Mouse (Mus musculus): ENCODE results near the gene Dusp2. TPM values are rescaled to one million over a fixed set of nuclear protein-coding genes. Genes with fewer than 3 reads are reported as not detected.

Dusp2 gene
- total RNA-seq, 1 experiment from 2014 or later = 271 TPM

GRCm38 (mm10) chr2:127316431-127316830, 19.5 kb upstream of the Dusp2 start:
- ATAC-seq (replicated peaks in 1 of 2; ENCODE audit: insufficient read depth in 1 of 2, low FRiP score in 2 of 2, low TSS enrichment in 1 of 2, low read depth in 1 of 2, poor library complexity in 2 of 2, severe bottlenecking in 2 of 2) = no peak

GRCm38 (mm10) chr2:127318136-127318535, 17.8 kb upstream of the Dusp2 start:
- no peak for ATAC-seq (replicated peaks in 1 of 2; ENCODE audit: insufficient read depth in 1 of 2, low FRiP score in 2 of 2, low TSS enrichment in 1 of 2, low read depth in 1 of 2, poor library complexity in 2 of 2, severe bottlenecking in 2 of 2)

DNA sequence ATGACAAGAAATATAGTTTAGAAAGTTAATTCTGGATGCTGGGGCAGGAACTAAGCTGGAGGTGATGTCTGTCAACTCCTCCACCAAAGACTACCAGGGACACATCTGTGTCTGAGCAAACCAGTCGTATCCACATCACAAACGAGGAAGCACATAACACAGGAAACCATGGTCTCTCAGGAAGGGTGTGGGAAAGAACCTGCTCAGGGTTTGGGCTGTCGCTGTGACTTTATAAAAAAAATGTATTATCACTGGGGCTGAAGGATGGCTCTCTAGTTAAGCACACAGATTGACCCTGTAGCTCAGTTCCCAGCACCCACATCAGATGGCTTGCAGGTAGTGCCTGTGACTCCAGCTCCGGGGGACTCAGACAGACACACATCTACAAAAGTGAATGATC, 16.9 kb upstream of the Dusp2 start:
- ATAC-seq (replicated peaks in 1 of 2; ENCODE audit: insufficient read depth in 1 of 2, low FRiP score in 2 of 2, low TSS enrichment in 1 of 2, low read depth in 1 of 2, poor library complexity in 2 of 2, severe bottlenecking in 2 of 2) = peak in 1 of 2 experiments; percentile 5; a peak in 1 of 4 replicates

DNA sequence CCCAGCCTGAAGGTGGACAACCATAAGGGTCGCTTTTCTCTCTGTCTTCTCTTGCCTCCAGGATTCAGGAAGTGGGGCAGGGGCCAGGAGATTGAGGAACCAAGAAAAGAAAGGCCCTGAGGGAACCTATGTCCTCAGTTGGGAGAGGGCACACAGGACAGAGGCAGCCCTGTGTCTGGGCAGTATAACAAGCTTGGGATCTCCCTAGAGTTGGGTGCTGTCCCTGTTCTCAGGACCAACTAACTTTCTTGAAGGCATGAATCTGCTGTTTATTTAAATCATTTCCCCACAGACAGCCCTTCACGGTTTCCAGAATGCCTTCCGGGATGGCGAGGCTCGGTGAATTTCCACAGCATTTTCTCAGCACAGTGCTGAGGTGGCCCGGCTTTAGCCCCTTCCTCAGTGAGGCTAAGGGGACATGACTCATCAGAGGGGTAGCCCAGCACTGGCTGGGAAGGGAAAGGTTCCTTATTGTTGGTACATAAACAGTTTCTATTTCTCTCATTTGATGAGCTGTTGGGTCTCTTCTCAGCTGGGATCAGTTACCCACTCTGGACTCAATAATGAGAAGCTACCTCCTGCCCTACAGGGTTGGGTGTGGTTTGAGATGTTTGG, 13.2 kb upstream of the Dusp2 start:
- no peak for ATAC-seq (replicated peaks in 1 of 2; ENCODE audit: insufficient read depth in 1 of 2, low FRiP score in 2 of 2, low TSS enrichment in 1 of 2, low read depth in 1 of 2, poor library complexity in 2 of 2, severe bottlenecking in 2 of 2)

- ATAC-seq (replicated peaks in 1 of 2; ENCODE audit: insufficient read depth in 1 of 2, low FRiP score in 2 of 2, low TSS enrichment in 1 of 2, low read depth in 1 of 2, poor library complexity in 2 of 2, severe bottlenecking in 2 of 2) = no peak
These were observed 12.3 kb upstream of the Dusp2 start for GRCm38 (mm10) chr2:127323667-127324066.

GRCm38 (mm10) chr2:127324456-127324855, 11.5 kb upstream of the Dusp2 start:
- no peak for ATAC-seq (replicated peaks in 1 of 2; ENCODE audit: insufficient read depth in 1 of 2, low FRiP score in 2 of 2, low TSS enrichment in 1 of 2, low read depth in 1 of 2, poor library complexity in 2 of 2, severe bottlenecking in 2 of 2)

- ATAC-seq (replicated peaks in 1 of 2; ENCODE audit: insufficient read depth in 1 of 2, low FRiP score in 2 of 2, low TSS enrichment in 1 of 2, low read depth in 1 of 2, poor library complexity in 2 of 2, severe bottlenecking in 2 of 2) = peak; percentile 84 to 91
These were observed 7.7 kb upstream of the Dusp2 start for GRCm38 (mm10) chr2:127328090-127328851.

- no peak for ATAC-seq (replicated peaks in 1 of 2; ENCODE audit: insufficient read depth in 1 of 2, low FRiP score in 2 of 2, low TSS enrichment in 1 of 2, low read depth in 1 of 2, poor library complexity in 2 of 2, severe bottlenecking in 2 of 2)
These were observed 3.0 kb upstream of the Dusp2 start for GRCm38 (mm10) chr2:127332807-127333570.

DNA sequence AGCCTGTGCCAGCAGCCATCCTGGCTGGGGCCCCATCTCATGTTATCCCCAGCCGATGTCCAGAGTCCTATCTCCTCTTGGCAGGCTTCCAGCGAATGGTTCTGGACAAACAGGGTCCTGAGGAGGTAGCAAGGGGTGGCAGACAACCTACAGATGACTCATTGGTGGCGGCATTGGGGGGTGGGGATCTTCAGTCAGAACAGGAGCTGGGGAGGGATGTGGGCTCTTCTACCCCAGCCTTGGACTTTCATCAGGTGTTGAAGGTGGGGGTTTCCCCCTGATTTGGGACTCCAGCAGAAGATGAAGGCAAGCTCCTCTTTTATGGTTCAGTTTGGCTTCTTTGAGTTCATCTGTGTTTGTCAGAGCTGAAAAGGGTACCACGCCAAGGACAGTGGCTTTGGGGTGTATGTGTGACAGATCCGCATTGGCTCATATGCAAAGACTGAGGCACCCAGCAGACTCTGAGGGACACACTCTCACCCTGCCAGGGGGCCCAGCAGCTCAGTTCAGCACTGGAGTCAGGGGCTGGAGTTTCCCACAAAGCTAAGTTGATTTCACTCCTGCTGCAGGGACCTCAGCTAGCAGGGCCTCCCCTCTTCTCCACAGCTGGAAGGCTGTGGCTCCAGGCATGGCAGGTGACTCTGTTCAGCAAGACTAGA, 1.9 kb upstream of the Dusp2 start:
- ATAC-seq (replicated peaks in 1 of 2; ENCODE audit: insufficient read depth in 1 of 2, low FRiP score in 2 of 2, low TSS enrichment in 1 of 2, low read depth in 1 of 2, poor library complexity in 2 of 2, severe bottlenecking in 2 of 2) = no peak

- ATAC-seq (replicated peaks in 1 of 2; ENCODE audit: insufficient read depth in 1 of 2, low FRiP score in 2 of 2, low TSS enrichment in 1 of 2, low read depth in 1 of 2, poor library complexity in 2 of 2, severe bottlenecking in 2 of 2) = 0 out of 4 replicates have a peak, but pooled peaks of 1 of the 2 experiments have one; percentile 19
These were observed 849 bp upstream of the Dusp2 start for GRCm38 (mm10) chr2:127335078-127335541.

- ATAC-seq (replicated peaks in 1 of 2; ENCODE audit: insufficient read depth in 1 of 2, low FRiP score in 2 of 2, low TSS enrichment in 1 of 2, low read depth in 1 of 2, poor library complexity in 2 of 2, severe bottlenecking in 2 of 2) = no peak
These were observed 506 bp downstream of the Dusp2 start for GRCm38 (mm10) chr2:127336497-127336832.

DNA sequence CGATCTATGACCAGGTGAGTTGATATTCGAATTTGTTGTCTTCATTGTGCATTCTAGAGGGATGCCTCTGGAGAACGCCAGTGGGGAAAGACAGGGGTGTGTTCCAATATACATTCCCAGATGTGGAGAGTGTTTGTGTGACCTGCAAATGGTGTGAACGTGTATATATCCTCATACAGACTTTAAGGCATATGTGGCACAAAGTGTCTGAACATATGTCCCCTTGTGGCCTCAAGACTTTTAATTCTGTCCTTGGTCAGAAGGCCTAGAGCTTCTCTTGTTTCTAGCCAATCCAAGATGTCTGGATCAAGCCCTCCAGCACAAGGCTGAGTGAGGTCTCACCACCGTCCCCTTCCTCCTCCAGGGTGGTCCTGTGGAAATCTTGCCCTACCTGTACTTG, 926 bp downstream of the Dusp2 start:
- no peak for ATAC-seq (replicated peaks in 1 of 2; ENCODE audit: insufficient read depth in 1 of 2, low FRiP score in 2 of 2, low TSS enrichment in 1 of 2, low read depth in 1 of 2, poor library complexity in 2 of 2, severe bottlenecking in 2 of 2)

DNA sequence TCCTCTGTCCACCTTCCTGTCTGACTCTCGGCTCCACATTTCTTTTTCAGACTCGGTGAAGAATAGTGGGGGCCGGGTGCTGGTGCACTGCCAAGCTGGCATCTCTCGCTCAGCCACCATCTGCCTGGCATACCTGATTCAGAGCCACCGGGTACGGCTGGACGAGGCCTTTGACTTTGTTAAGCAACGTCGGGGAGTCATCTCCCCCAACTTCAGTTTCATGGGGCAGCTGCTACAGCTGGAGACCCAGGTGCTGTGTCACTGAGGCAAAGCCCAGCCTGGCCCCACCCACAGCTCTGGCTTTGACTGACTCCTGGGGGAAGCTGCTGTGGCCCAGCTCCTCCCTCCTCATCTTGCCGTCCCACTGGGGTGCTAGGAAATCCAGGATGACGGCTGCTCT, 1.6 kb downstream of the Dusp2 start:
- 0 out of 4 replicates have a peak, but pooled peaks of 1 of the 2 experiments have one; percentile 2 for ATAC-seq (replicated peaks in 1 of 2; ENCODE audit: insufficient read depth in 1 of 2, low FRiP score in 2 of 2, low TSS enrichment in 1 of 2, low read depth in 1 of 2, poor library complexity in 2 of 2, severe bottlenecking in 2 of 2)

GRCm38 (mm10) chr2:127338012-127338411, 2.1 kb downstream of the Dusp2 start:
- ATAC-seq (replicated peaks in 1 of 2; ENCODE audit: insufficient read depth in 1 of 2, low FRiP score in 2 of 2, low TSS enrichment in 1 of 2, low read depth in 1 of 2, poor library complexity in 2 of 2, severe bottlenecking in 2 of 2) = no peak

GRCm38 (mm10) chr2:127338416-127338815, 2.5 kb downstream of the Dusp2 start, which contains the start of gene Astl:
Astl (plus strand) TSS chr2:127338639.
- no peak for ATAC-seq (replicated peaks in 1 of 2; ENCODE audit: insufficient read depth in 1 of 2, low FRiP score in 2 of 2, low TSS enrichment in 1 of 2, low read depth in 1 of 2, poor library complexity in 2 of 2, severe bottlenecking in 2 of 2)

GRCm38 (mm10) chr2:127338833-127339232, 2.9 kb downstream of the Dusp2 start:
- ATAC-seq (replicated peaks in 1 of 2; ENCODE audit: insufficient read depth in 1 of 2, low FRiP score in 2 of 2, low TSS enrichment in 1 of 2, low read depth in 1 of 2, poor library complexity in 2 of 2, severe bottlenecking in 2 of 2) = peak; percentile 18 to 29; a peak in 3 of 4 replicates

GRCm38 (mm10) chr2:127339262-127339661, 3.3 kb downstream of the Dusp2 start:
- no peak for ATAC-seq (replicated peaks in 1 of 2; ENCODE audit: insufficient read depth in 1 of 2, low FRiP score in 2 of 2, low TSS enrichment in 1 of 2, low read depth in 1 of 2, poor library complexity in 2 of 2, severe bottlenecking in 2 of 2)
